Mouse (Mus musculus): ENCODE results near the gene Rprml. TPM values are rescaled to one million over a fixed set of nuclear protein-coding genes. Genes with fewer than 3 reads are reported as not detected.

Rprml gene
- polyA plus RNA-seq (2017; shearing (Covaris generic)): not detected

GRCm38 (mm10) chr11:103649301-103649982 is at the start of gene Rprml:
Gene Rprml, plus strand, starts transcription at chr11:103649570.

GRCm38 (mm10) chr11:103621040-103621439 is 28.3 kb upstream of the Rprml start, which contains the start of gene Gm884:
Gene Gm884, minus strand, starts transcription at chr11:103621140.

GRCm38 (mm10) chr11:103638790-103639189 is 10.6 kb upstream of the Rprml start, which contains the start of gene Lyzl6:
Gene Lyzl6, minus strand, starts transcription at chr11:103638890.

GRCm38 (mm10) chr11:103697565-103698176 is 48.3 kb downstream of the Rprml start, which contains the start of gene Gosr2:
Gene Gosr2, minus strand, starts transcription at chr11:103697898.

Other genes starting within 250 kb of the Rprml start
- 23.3 TPM for gene Plekhm1, start 236.9 kb upstream of the Rprml start, polyA plus RNA-seq (2017; shearing (Covaris generic))
- gene Lrrc37a, start 145.0 kb upstream of the Rprml start, polyA plus RNA-seq (2017; shearing (Covaris generic)): not detected
- not detected for gene Gm884, start 28.4 kb upstream of the Rprml start, polyA plus RNA-seq (2017; shearing (Covaris generic))
- not detected for gene Lyzl6, start 10.7 kb upstream of the Rprml start, polyA plus RNA-seq (2017; shearing (Covaris generic))
- 104 TPM for gene Gosr2, start 48.3 kb downstream of the Rprml start, polyA plus RNA-seq (2017; shearing (Covaris generic))
- gene Wnt9b, start 100.3 kb downstream of the Rprml start, polyA plus RNA-seq (2017; shearing (Covaris generic)): not detected
- 0.16 TPM for gene Wnt3, start 124.6 kb downstream of the Rprml start, polyA plus RNA-seq (2017; shearing (Covaris generic))

All from effector memory CD4-positive, alpha-beta T cell, adult 5 months (primary cell).